Mouse (Mus musculus) right cerebral cortex, postnatal 14 days (tissue): Measurements from ENCODE around the gene Rnf149.

ENCODE experiments used
- DNase-seq: peaks from one replicate; pipeline ENCODE4 v3.0.0; 2022

Gene Rnf149

DNA sequence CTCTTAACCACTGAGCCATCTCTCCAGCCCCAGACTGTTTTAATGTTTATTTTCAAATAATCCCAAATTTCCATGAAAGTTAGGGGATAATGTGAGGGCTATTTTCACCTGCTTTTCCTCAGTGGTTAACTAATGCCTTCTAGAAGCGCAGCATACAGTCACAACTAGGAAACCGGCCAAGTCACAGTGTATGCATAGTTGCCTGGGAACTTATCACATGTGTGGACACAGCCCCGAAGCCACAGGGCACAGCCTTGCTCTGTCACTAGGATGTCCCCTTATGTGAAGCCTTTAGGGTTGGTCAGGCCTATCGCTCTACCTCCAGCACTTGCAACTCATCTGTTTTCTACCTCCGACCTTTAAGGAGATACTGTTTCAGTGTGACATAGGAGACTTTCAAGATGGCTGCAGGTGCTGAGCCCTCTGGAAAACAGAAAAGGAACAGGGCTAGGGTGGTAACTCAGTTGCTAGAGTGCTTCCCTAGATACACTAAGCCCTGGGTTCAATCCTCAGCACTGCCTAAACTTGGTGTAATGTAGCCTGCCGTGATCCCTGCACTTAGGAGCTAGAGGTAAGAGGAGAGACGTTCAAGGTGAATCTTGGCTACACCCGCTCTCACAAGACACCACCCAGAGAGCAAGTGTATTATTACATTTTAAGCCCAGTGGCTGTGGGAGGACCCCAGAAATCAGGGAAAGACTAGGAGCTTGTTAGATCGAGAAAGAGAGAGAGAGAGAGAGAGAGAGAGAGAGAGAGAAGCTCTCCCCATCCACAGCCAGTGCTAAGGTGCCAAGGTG, 50.6 kb downstream of the Rnf149 start:
- no peak for DNase-seq

DNA sequence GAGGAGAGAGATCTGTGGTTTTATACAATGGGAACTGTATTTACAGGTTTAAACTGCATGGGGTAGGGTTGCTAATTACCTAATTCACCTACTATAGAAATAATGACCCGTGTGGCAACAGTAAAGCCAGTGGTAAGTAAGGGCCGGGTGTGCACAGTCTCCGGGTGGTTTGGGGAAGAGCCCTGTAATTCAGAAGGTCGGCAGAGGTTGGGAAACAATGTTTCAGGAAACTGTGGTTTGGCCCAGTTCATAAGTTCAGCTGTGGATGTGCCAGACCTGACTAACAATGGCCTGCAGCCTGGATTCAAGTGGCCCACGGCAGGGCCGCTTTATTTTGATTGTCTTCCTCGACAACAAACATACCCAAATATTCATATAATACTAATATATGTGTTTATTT, 51.4 kb downstream of the Rnf149 start:
- no peak for DNase-seq

DNA sequence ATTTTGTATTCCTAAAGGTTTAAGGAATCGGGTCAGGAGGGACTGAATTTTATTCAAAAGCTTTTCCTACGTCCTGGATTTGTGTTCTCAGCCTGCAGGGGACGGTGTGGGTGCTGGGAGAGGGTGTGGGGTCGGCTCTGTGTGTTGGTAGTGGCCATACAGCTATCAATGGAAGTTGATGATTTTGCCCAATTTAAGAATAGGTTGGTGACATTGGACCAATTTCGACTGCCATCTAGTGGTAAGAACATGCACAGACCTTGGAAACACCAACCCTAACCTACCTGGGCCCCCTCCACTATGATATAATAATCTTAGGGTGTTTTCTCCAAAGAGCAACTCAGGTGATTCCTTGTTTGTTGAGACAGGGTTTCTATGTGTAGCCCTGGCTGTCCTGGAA, 54.7 kb downstream of the Rnf149 start:
- no peak for DNase-seq

- no peak for DNase-seq
Observed at GRCm38 (mm10) chr1:39521326-39521725, 55.9 kb downstream of the Rnf149 start.

- no peak for DNase-seq
Observed at GRCm38 (mm10) chr1:39515303-39515991, 61.8 kb downstream of the Rnf149 start.

DNA sequence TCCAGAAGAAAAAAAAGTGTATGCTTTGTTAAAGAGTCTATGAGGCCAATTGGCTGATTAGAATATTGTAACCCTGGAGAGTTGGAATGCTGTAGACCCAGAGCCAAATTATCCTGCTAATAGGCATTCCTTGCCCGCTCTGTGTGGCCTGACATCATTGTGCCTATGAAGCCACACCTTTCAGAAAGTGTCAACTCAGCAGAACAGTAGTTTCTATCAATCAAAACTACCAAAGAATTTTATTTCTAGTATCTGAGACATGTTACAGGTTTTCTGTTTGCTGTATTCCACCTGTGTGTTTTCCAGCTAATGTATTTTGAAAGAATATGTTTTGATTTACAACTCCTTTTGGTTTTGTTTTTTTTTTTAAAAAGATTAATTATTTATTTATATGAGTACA, 65.0 kb downstream of the Rnf149 start:
- DNase-seq: no peak

DNA sequence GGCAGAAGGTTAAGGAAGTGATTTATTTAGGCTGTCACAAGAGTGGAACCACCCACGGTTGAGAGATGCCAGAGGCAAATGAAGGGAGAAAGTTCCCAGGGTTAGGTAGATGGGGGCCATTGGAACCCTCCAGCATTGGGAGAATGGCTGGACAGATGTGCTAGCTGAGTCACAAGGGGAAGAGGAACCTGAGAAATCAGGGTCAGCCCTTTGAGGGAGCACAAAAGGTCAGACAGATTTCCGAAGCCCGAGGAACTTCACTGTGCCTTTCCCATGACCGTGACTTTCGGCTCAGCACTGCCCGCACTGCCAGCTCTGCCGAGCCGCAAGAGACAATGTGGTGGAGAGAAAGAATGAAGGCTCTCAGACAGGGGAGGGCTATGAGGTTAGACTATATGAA, 65.4 kb downstream of the Rnf149 start:
- no peak for DNase-seq

DNA sequence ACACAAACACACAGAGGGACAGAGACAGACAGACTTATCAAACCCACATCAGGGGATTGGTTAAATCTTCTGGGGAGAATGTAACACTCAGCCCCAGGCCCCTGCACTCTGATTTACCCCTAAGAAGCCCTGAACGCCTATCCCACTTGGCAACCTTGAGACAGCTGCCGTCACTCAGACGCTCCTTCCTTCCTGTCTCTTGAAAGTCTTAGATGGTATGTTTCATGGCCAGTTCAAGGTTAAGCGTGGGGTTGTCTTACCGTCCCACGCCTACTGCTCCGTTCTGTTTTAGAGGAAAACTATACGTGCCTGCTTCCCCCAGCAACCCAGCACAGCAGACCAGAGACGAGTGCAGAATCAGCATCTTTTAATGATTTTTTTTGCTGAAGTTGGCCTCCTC, 71.6 kb downstream of the Rnf149 start:
- DNase-seq: no peak

GRCm38 (mm10) chr1:39504261-39504660, 72.9 kb downstream of the Rnf149 start:
- DNase-seq: no peak

- peak; percentile 24 for DNase-seq
Observed at GRCm38 (mm10) chr1:39502817-39503633, 74.2 kb downstream of the Rnf149 start.
